Mouse (Mus musculus) erythroblast, adult 5-6 weeks (primary cell): ENCODE results near the gene Fam129c. TPM values are rescaled to one million over a fixed set of nuclear protein-coding genes. Genes with fewer than 3 reads are reported as not detected.
A peak's percentile ranks its signal among the peaks of the same experiment; 100 is the strongest.

Experiments
- ATAC-seq: replicated peaks from 2 replicates; pipeline ENCODE4 v1.8.0; 2016; ENCODE audit warnings: moderate number of reproducible peaks, mild to moderate bottlenecking, moderate TSS enrichment, inconsistent platforms; ENCODE audit not compliant: poor library complexity, low FRiP score, severe bottlenecking
- total RNA-seq, 2 experiments: library from RNA; stranded (forward) in 1 of 2; stranded (reverse) in 1 of 2; fragments of 150-400 nt in 1 of 2; fragments of 200-764, 138-1000 nt in 1 of 2; gene quantifications; 2 replicates each; pipeline versions ENCODE4 v1.2.3 to v1.2.4; 2015 to 2017; ENCODE audit warnings: low replicate concordance in 2 of 2

Fam129c gene
- total RNA-seq (2015; ENCODE audit: low replicate concordance) (not detected in 2 replicates), total RNA-seq (2017; ENCODE audit: low replicate concordance) (not detected in 2 replicates)

DNA sequence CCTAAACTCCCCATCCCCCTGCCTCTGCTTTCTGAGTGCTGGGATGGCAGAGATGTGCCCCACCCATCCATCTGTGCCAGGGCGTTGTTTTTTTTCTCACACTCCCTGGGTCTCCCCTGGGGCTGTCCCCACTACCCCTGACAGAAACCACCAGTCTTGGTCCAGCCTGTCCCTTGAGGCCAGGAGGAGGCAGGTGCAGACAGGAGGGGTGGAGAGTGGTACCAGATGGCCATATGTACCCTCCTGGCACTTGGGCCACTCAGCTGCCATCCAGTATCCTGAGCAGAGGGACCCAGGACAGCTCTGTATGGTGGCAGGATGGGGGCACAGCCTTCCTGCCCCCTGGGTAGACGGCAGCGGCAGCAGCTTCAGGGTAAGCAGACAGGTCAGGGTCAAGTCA, at the start of gene Fam129c:
Gene Fam129c (plus strand): TSS at position 198 of the 400 bp plus-strand sequence.
- no peak for ATAC-seq

DNA sequence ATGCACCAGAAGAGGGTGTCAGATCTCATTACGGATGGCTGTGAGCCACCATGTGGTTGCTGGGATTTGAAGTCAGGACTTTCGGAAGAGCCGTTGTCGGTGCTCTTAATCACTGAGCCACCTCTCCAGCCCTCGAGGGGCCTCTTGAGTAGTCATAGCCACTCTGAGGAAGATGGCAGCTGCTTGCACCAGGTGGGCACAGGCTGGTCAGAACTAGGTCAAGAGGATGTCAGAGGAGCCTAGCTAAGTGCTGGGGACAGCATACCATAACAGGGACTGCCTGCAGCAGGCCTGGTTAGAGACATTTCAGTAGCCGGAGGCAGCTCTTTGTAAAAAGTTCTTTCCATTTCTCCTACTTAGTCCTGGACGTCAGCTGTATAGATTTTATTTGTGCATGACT, 46.7 kb upstream of the Fam129c start:
- no peak for ATAC-seq

DNA sequence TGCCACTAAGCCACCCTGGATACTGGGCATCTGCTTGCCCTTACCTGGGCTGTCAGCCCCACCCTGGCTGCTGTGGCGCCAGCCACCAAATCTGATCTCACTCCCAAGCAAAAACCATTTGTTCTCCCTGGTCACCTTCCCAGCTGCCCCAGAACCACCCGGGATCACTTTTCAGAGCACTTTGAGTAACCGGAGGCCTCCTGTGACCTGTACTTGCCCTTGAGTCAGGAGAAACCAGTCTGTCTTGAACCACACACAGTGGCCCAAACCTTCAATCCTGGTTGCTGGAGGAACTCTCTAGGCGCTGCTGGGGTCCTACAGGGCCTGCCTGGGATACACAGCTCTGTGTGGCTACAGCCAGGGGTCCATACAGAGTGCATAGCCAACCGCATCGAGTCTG, 44.7 kb upstream of the Fam129c start:
- no peak for ATAC-seq

DNA sequence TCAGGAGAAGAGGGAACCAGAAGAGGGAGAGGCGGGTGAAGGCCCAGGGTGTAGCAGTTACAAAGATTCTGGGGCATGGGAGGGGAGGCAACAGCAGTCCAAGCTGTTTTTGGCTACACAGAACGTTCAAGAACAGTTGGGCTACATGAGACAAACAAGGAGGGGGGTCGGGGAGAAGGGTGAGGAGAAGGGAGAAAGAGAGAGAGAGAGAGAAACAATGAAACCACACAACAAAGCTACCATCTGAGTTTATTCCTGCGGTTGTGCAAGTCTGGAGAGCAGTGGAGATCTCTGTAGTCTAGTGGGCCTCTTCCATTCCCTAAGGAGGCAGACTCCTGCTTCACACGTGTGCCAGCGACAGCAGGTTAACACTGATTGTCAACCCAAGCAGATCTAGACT, 43.4 kb upstream of the Fam129c start:
- no peak for ATAC-seq

DNA sequence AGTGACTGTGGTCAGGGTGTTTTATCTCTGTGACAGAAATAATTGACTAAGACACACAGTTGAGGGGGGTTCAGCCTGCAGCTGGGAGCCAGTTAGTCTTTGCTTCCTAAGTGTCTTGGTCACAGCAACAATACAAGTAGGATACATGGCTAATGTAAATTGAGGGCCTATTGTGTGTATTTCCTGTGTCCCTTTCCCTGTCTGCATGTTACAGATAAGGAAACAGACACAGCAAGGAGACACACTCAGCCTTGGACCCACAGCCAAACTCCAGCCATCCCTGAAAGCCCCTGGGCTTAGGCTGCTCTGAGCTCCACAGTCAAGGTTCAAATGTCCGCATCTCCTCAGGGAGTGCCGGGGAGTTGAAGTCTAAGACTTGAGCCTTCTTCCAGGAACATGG, 42.8 kb upstream of the Fam129c start:
- no peak for ATAC-seq

DNA sequence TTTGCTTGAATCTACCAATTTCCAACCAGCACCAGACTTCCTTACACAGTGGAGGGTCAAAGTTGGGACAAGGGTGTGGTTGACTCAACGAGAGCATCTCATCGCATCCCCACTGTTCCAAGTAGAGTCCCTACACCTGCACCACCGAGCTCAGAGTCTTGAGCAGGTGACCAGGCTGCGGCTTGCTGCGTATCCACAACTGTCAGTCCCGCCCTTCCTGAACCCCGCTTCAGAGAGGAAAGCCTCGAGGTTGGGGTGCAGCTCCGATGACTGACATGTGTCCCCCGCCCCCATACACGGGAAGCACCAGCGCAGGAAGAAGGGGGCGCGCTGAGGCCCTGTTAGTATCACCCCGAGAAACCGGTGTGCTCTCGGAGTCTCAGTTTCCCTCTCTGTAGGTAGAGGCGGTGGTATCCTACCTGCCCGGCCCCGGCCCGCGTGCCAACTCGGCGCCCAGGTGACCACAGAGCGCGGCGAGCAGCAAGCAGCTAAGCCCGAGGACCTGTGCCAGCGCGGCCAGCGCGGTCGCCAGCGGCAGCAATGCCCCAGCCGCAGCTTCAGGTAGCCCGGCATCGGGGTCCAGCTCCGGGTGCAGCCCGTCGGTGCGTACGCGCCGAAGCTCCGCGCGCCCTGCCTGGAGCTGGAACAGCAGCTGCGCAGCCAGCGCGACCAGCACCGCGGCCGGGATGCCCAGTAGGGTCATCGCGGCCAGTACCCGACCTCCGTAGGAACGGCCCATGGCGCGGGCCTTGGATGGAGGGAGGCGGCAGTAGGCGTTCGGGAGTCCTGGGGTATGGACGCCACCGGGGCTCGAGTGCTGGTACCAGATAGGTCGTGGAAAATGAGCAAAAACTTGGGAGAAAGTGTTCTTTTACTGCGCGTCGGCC, 39.1 kb upstream of the Fam129c start, which contains the start of gene Tmem221:
Gene Tmem221 (minus strand): TSS at position 801 of the 887 bp plus-strand sequence.
- ATAC-seq, result no peak

DNA sequence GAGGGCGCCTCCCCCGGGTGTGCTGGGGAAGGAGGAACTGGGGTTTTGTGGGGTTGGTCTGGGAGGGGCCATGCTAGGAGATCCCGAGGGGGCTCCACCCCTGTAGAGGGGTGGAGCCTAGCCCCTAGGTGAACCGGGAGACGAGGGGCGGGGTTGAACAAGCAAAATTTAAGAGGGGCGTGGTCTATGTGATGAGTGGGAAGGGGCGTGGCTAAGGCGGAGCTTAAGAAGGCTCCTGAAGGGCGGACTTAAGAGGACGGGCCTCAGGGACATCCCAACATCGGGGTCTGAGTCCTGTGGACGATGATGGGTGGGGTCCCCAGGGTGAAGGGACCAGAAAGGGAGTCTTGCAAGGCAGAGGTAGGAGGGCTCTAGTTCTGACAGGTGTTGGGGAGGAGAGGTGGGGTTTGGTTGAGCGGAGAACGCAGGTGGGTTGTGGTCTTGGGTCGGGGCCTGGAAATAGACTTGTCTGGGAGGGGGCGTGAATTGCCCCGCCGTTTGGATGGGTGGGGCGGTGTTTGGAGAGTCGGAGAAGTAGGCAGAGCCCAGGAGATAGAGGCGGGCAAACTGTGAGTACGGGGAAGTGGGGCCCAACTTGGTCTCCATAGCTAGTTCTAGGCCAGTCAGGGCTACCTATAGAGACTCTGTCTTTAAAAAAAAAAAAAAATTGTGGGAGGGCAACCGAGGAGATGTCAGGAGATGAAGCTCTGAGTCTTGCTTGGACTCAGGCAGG, 38.3 kb upstream of the Fam129c start:
- peak; percentile 49; the same call in 1 of the 2 replicates for ATAC-seq

DNA sequence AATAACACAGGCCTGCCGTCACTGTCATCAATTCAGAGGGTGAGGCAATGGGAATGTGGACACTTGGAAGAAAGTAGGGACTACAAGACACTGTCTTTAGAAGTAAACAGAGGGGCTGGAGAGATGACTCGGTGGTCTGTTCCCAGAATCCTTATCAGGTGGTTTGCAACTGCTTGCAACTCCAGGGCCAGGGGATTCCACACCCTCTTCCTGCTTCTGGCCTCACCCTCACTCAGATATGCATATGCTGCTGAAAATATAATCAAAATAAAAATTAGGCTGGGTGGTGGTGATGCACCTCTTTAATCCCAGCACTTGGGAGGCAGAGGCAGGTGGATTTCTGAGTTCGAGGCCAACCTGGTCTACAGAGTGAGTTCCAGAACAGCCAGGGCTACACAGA, 37.4 kb upstream of the Fam129c start:
- no peak for ATAC-seq

DNA sequence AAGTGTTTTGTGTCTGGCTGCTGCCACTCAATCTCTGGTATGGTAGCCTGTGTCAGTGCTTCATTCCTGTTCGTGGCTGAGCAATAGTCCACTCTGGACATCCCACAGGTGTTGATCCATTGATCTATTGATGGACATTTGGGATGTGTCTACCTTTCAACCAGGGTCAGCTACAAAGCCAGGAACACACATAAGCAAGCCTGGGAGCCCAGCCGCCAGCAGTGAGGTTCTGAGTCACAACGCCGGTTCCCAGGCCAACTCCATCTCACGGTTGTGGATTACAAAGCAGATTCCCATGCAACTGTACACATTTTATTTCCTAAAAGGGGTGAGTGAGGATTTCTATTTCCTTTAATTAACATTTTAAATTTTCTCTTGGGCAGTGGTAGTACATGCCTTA, 36.7 kb upstream of the Fam129c start:
- no peak for ATAC-seq

DNA sequence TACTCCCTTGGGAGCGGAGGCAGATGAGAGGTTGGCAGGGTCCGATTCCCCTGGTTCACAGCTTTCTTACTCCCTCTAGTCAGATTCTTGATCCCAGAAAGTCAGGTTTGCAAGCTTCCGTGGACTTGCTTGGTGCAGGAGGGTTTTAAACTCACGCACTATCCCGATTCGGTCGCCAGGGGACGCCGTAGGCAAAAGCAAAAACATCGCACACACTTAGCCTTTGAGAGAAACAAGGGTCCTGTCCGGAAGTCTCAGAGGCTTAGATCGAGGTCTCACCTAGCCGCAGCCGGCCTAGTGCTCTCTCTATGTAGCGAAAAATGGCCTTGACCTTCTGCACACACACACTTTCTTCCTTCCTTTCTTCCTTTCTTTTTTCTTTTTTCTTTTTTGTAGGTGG, 36.0 kb upstream of the Fam129c start:
- no peak for ATAC-seq

DNA sequence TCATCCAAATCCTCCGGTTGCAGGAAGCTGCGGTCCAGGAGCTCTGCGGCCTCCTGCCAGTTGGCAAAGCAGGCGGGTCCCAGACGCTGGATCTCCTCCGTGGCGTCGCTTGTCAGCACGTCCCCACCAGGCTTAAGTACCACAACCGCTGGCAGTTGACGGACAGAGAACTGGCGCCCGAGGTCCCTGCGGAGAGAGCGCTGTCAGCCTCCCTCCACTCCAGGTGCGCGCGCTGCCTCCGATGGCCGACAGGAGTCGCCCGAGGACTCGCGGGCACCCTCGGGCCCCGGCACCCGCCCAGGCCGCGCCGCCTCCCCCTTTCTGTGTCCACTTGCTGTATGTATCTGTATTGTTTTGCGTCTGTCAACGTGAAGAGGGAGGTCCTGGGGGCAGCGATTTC, 34.7 kb upstream of the Fam129c start:
- peak; percentile 76 for ATAC-seq

DNA sequence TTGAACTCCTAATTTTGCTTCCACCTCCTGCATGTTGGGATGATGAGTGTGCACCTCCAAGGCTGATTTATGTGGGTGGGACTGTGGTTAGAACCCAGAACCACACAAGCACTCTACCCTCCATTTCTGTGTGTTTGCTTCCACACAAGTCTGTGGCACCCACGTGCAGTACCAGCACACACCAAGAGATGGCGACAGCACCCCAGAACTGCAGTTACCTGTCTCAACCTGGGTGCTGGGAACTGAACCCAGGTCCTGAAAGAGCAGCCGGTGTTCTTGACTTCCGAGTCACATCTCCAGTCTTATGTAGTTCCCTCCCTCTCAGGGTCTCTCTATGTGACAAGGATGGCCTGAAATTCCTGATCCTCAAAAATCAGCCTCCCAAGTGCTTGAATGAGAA, 33.5 kb upstream of the Fam129c start:
- no peak for ATAC-seq

DNA sequence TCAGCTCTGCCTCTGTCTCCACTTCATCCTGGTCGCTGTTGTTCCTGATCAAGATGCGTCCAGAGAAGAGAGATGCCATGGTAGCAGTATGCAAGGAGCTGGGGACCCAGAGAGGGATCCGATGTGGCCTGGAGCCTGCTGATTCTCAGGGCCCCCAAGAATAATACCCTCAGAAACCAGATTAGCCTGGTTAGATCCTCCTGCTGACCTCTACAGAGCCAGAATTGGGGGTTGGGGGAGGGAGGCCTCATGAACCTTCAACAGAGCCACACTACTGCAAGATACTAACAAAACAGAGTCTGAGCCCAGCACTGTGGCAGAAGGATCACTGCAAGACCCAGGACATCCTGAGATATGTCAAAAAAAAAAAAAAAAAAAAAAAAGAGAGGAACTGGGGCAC, 30.9 kb upstream of the Fam129c start, which contains the start of gene Nxnl1:
Gene Nxnl1 (minus strand): TSS at position 101 of the 400 bp plus-strand sequence.
- ATAC-seq, result no peak

DNA sequence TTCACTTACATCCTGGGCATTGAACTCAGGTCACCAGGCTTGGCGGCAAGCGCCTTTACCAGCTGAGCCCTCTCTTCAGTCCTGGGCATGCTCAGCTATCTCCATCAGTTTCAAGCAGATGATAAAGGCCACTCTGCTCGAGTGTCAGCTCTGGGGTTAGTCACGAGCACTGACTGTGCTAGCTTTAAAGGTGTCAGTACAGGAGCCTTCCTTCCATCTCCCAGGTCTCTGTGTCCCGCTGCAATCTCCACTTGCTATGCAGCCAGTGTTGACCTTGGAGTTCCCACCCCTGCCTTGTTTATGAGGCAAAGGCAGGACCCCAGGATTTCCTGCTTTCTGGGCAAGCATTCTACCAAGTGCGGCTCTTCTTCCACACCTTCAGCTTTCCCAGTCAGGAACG, 29.9 kb upstream of the Fam129c start:
- no peak for ATAC-seq

DNA sequence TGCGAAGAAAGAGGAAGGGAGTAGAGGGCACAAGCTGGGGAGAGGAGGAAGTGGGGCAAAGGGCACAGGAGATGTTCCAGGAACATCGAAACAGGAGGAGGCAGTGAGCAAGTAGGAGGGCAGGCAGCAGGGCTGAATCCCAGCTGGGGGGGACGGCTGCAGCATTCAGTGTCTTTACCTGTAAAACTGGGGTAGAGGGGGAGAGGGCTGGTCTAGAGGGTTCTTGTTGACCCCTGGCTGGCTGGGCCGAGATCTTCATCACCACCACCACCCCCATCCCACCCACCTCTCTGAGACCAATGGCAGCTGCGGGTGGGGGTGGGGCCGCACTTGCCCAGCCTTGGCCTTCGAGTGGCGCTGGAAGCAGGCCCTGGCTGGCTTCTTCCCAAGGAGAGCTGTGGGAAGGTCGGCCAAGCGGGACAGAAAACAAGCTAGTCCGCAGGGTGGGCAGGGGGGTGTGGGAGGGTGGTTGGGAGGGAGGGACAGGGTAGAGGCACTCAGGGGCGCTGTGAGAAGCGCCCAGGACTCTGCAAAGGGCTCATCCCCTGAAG, 29.0 kb upstream of the Fam129c start, which contains the start of gene Slc27a1:
Gene Slc27a1 (plus strand): TSS at position 496 of the 551 bp plus-strand sequence.
- ATAC-seq, result no peak

DNA sequence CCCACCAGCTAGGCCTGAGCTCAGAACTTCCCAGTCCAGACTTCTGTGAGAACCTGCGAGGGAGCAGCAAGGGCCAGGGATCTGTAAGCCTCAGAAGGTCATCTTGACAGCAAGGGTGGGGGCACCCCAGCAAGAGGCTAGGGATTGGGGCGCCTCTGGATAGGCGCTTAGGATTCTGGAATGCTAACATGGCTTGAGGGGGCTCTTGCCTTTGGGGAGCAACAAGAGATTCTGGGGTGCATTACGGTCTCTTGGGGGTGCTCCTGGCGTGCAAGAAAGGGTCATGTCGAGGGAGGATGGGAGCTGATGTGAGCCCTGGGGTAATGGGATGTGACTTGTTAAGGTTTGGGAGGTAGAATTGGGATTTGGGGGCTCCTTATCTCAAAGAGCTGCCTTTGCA, 28.5 kb upstream of the Fam129c start:
- no peak for ATAC-seq

DNA sequence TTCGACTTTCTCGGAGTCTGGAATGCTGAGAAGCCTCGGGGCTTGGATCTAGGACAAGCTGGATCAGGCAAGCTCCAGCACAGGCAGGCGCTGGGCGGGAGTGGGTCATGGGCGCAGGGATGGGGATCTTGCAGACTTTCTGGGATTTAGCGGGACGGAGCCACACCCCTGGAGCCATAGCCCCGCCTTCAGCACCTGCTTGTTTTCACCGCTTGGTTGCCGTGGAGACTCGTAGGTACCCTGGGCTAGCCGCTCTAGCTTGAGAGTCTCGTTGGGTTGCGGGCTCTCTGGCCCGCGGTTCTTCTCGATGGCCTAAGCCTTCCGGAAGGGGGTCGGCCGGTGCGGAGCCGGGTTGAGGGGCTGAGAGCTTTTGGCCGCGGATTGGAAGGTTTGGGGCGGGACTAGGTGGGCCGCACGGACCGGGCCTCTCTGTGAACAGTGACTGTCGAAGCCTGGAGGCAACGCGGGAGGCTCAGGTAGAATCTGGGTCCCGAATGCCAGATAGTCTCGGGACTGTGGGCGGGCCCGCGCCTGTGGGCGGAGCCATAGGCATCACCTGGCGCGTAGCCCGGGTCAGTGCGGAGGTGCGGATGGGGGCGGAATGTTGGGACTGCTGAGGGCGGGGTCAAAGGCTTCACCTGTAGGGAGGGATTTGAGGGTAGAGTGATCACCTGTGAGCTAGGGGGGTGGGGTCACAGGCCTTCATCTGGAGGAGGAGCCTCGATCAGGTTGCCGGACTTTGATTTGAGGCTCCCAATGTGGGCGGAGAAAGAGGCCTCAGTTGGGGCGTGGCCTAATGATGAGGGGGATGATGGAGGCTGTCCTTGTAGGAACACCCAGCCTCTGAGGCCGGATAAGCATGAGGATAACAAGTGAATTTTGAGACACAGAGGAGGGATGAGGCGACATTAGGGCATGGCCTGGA, 27.8 kb upstream of the Fam129c start:
- ATAC-seq, result peak; percentile 58; the same call in 1 of the 2 replicates

DNA sequence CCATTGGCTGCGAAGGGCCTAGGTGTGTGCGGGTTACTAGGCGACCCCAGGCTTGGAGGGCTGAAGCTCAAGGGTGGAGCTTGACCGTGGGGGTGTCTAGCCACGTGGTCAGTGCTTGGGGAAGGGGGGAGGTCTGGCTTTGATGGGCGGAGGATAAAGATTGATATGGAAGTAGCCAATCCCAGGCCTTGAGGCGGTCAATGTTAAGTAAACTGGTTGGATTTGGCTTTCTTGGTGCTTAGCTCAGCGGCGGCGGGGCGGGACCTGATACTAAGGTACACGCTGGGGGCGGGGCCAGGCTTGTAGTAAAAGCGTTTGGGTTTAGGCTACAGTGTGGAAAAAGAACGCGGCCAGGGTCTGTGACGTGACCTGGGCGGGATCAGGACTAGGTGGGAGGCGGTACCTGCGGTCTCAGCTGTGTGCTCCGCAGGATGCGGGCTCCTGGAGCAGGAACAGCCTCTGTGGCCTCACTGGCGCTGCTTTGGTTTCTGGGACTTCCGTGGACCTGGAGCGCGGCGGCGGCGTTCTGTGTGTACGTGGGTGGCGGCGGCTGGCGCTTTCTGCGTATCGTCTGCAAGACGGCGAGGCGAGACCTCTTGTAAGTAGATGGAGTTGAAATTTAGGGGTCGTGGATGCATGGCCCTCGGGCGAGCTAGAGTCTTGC, 27.0 kb upstream of the Fam129c start:
- peak; percentile 56 for ATAC-seq

DNA sequence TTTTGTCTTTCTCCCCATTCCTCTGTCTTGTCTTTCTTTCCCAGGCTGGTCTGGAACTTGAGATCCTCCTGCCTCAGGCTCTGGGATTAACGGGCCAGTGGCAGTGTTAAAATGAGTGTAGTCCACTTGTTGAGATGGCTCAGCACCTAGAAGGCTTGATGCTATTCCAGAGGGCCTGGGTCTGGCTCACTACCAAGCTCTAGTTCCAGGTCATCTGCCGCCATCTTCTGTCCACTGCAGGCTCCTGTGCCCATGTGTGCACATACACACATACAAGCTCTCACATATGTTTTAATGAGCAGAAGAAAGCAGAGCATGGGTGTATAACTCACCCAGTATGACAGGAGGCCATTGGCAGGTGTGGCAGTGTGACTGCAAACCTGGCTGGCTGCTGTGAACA, 25.4 kb upstream of the Fam129c start:
- no peak for ATAC-seq
